Mouse (Mus musculus): Measurements from ENCODE around the gene Usp17lb. TPM values are rescaled to one million over a fixed set of nuclear protein-coding genes. Genes with fewer than 3 reads are reported as not detected.
"Not testable (repeated sequence)": the region's sequence is repeated elsewhere in the genome, so short reads cannot be mapped to it uniquely, and the experiment has no call there.

Gene Usp17lb
- not detected in 2 replicates for polyA plus RNA-seq (2012; rRNA removed)

DNA sequence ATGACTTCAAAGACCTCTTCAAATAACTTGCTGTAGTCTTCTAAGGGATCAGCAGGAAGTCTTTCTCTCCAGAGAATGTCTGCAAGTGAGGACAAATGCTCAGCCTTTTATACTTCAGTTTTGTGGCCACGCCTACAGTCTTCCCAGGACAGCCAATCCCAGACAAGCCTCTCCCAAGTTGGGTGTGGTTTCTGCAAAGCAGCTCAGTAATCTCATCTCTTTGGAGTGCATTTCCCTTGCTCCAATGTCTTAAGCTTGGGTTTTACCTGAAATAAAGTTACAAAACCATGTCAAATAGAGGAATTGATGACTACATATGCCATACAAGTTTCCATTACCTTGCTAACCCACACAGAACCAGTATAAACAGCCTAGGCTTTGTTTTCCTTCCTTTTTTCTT, at the start of gene Usp17lb:
TSS of gene Usp17lb (minus strand) at position 101 of the 400 bp plus-strand sequence.
- TF ChIP-seq POLR2A (IDR thresholded peaks at IDR 0.05; ENCODE audit: low read depth, low read length) (no peak), CTCF (IDR thresholded peaks at IDR 0.05; ENCODE audit: extremely low read depth, insufficient read depth, insufficient read length, insufficient replicate concordance) (no peak)
- DNase-seq (ENCODE audit: low read depth in 1 of 2, low spot score in 2 of 2) = no peak
- H3K4me1 ChIP-seq (ENCODE audit: control insufficient read depth, insufficient read depth, insufficient read length) = no peaks in the 10 kb centered on the region
- 59% methylated on average over 1 of the region's 1 CpGs for WGBS
- no peaks in the 10 kb centered on the region for H3K36me3 ChIP-seq (ENCODE audit: control insufficient read depth, insufficient read depth, low read length)
- no peak within 1 kb of the TSS for H3K4me3 ChIP-seq (ENCODE audit: extremely low read depth, insufficient read depth, insufficient read length)
- H3K27me3 ChIP-seq (ENCODE audit: control insufficient read depth, insufficient read depth, low read length) = no peaks in the 10 kb centered on the region
- H3K27ac ChIP-seq (ENCODE audit: insufficient read depth, low read length) = no peak within 1 kb of the TSS

- TF ChIP-seq CTCF (IDR thresholded peaks at IDR 0.05; ENCODE audit: extremely low read depth, insufficient read depth, insufficient read length, insufficient replicate concordance) = no peak
- no peak for TF ChIP-seq POLR2A (IDR thresholded peaks at IDR 0.05; ENCODE audit: low read depth, low read length)
- WGBS = 43% methylated on average over 1 of the region's 1 CpGs
- DNase-seq (ENCODE audit: low read depth in 1 of 2, low spot score in 2 of 2) = no peak
- H3K4me3 ChIP-seq (ENCODE audit: extremely low read depth, insufficient read depth, insufficient read length) = no peak within 1 kb of the TSS
- no peaks in the 10 kb centered on the region for H3K4me1 ChIP-seq (ENCODE audit: control insufficient read depth, insufficient read depth, insufficient read length)
- H3K36me3 ChIP-seq (ENCODE audit: control insufficient read depth, insufficient read depth, low read length) = no peaks in the 10 kb centered on the region
- no peaks in the 10 kb centered on the region for H3K27me3 ChIP-seq (ENCODE audit: control insufficient read depth, insufficient read depth, low read length)
- H3K27ac ChIP-seq (ENCODE audit: insufficient read depth, low read length) = no peak within 1 kb of the TSS
These were observed 35.3 kb upstream of the Usp17lb start, which contains the start of gene Olfr665 for GRCm38 (mm10) chr7:104877731-104878130. Olfr665 (plus strand) TSS chr7:104878031.

DNA sequence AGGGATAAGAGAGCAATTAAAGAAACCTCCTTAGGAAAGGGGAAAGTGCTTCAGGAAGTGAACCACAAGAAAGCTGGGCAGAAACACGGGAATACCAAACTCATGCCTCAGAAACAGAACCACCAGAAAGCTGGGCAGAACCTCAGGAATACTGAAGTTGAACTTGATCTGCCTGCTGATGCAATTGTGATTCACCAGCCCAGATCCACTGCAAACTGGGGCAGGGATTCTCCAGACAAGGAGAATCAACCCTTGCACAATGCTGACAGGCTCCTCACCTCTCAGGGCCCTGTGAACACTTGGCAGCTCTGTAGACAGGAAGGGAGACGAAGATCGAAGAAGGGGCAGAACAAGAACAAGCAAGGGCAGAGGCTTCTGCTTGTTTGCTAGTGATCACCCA, 19.0 kb upstream of the Usp17lb start:
- no peaks in the 10 kb centered on the region for H3K36me3 ChIP-seq (ENCODE audit: control insufficient read depth, insufficient read depth, low read length)
- DNase-seq (ENCODE audit: low read depth in 1 of 2, low spot score in 2 of 2) = no peak
- no peak overlapping the region for H3K27ac ChIP-seq (ENCODE audit: insufficient read depth, low read length)
- 83% methylated on average over 3 of the region's 3 CpGs for WGBS
- H3K27me3 ChIP-seq (ENCODE audit: control insufficient read depth, insufficient read depth, low read length) = no peaks in the 10 kb centered on the region
- no peaks in the 10 kb centered on the region for H3K4me1 ChIP-seq (ENCODE audit: control insufficient read depth, insufficient read depth, insufficient read length)
- H3K4me3 ChIP-seq (ENCODE audit: extremely low read depth, insufficient read depth, insufficient read length) = no peak overlapping the region
- TF ChIP-seq POLR2A (IDR thresholded peaks at IDR 0.05; ENCODE audit: low read depth, low read length) (no peak), CTCF (IDR thresholded peaks at IDR 0.05; ENCODE audit: extremely low read depth, insufficient read depth, insufficient read length, insufficient replicate concordance) (no peak)

GRCm38 (mm10) chr7:104857683-104858082, 15.3 kb upstream of the Usp17lb start:
- Histone ChIP-seq H3K4me3 (ENCODE audit: extremely low read depth, insufficient read depth, insufficient read length) (no peak overlapping the region), H3K27ac (ENCODE audit: insufficient read depth, low read length) (no peak overlapping the region), H3K36me3 (ENCODE audit: control insufficient read depth, insufficient read depth, low read length) (no peaks in the 10 kb centered on the region), H3K4me1 (ENCODE audit: control insufficient read depth, insufficient read depth, insufficient read length) (no peaks in the 10 kb centered on the region), H3K27me3 (ENCODE audit: control insufficient read depth, insufficient read depth, low read length) (no peaks in the 10 kb centered on the region)
- no peak for DNase-seq (ENCODE audit: low read depth in 1 of 2, low spot score in 2 of 2)
- no peak for TF ChIP-seq POLR2A (IDR thresholded peaks at IDR 0.05; ENCODE audit: low read depth, low read length)
- no peak for TF ChIP-seq CTCF (IDR thresholded peaks at IDR 0.05; ENCODE audit: extremely low read depth, insufficient read depth, insufficient read length, insufficient replicate concordance)
- 70% methylated on average over 1 of the region's 1 CpGs for WGBS

- not testable (repeated sequence) for H3K27me3 ChIP-seq (ENCODE audit: control insufficient read depth, insufficient read depth, low read length); H3K27ac ChIP-seq (ENCODE audit: insufficient read depth, low read length); H3K4me1 ChIP-seq (ENCODE audit: control insufficient read depth, insufficient read depth, insufficient read length); H3K4me3 ChIP-seq (ENCODE audit: extremely low read depth, insufficient read depth, insufficient read length); H3K36me3 ChIP-seq (ENCODE audit: control insufficient read depth, insufficient read depth, low read length); DNase-seq (ENCODE audit: low read depth in 1 of 2, low spot score in 2 of 2)
- 79% methylated on average over 2 of the region's 2 CpGs for WGBS
These were observed 14.3 kb upstream of the Usp17lb start, which contains the start of gene Usp17la for GRCm38 (mm10) chr7:104856709-104857108. Usp17la (plus strand) TSS chr7:104857009.

DNA sequence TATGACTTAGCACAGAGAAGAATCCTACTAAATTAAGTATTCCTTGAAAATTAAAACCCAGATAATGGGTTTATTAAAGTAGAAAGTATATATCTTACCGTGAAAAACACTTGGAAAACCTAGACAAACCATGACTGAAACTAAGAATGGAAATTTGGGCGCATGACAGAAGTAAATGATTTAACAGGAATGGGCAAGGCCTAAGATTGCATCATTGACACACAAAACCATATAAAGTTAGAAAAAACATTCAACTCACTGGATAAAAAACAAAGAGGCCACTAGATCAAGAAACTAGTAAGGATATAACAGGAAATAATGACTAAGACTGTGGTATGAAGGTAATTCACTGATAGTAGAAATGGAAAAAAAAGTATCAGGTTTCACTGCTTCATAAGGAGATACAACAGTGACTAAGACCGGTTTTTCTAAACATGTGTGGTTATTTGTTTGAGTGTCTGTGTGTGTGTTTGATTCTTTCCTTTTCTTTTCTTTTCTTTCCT, 12.9 kb upstream of the Usp17lb start:
- WGBS = 78% methylated on average over 3 of the region's 3 CpGs
- Histone ChIP-seq H3K36me3 (ENCODE audit: control insufficient read depth, insufficient read depth, low read length) (no peaks in the 10 kb centered on the region), H3K27me3 (ENCODE audit: control insufficient read depth, insufficient read depth, low read length) (no peaks in the 10 kb centered on the region), H3K4me3 (ENCODE audit: extremely low read depth, insufficient read depth, insufficient read length) (no peak overlapping the region), H3K27ac (ENCODE audit: insufficient read depth, low read length) (no peak overlapping the region), H3K4me1 (ENCODE audit: control insufficient read depth, insufficient read depth, insufficient read length) (no peaks in the 10 kb centered on the region)
- no peak for DNase-seq (ENCODE audit: low read depth in 1 of 2, low spot score in 2 of 2)
- TF ChIP-seq POLR2A (IDR thresholded peaks at IDR 0.05; ENCODE audit: low read depth, low read length) = no peak
- no peak for TF ChIP-seq CTCF (IDR thresholded peaks at IDR 0.05; ENCODE audit: extremely low read depth, insufficient read depth, insufficient read length, insufficient replicate concordance)

- not testable (repeated sequence) for DNase-seq (ENCODE audit: low read depth in 1 of 2, low spot score in 2 of 2); H3K4me3 ChIP-seq (ENCODE audit: extremely low read depth, insufficient read depth, insufficient read length); H3K4me1 ChIP-seq (ENCODE audit: control insufficient read depth, insufficient read depth, insufficient read length); H3K27me3 ChIP-seq (ENCODE audit: control insufficient read depth, insufficient read depth, low read length); H3K27ac ChIP-seq (ENCODE audit: insufficient read depth, low read length); H3K36me3 ChIP-seq (ENCODE audit: control insufficient read depth, insufficient read depth, low read length)
- 92% methylated on average over 2 of the region's 2 CpGs for WGBS
These were observed 9.1 kb upstream of the Usp17lb start for GRCm38 (mm10) chr7:104851546-104851945.
